Mouse (Mus musculus) myocyte (in vitro differentiated cells): ENCODE results near the gene Gm21304. TPM values are rescaled to one million over a fixed set of nuclear protein-coding genes. Genes with fewer than 3 reads are reported as not detected.

ENCODE experiments used
- H3K27me3 ChIP-seq: one replicate; pipeline ENCODE4 v1.6.1; 2011; ENCODE audit not compliant: control insufficient read depth, insufficient read depth, insufficient read length
- H3K36me3 ChIP-seq: one replicate; pipeline ENCODE4 v1.6.1; 2011; ENCODE audit not compliant: control insufficient read depth, insufficient read depth
- H3K4me2 ChIP-seq: one replicate; pipeline ENCODE4 v1.6.1; 2011; ENCODE audit warnings: low read depth, control low read depth
- H3K4me3 ChIP-seq: one replicate; pipeline ENCODE4 v1.5.1; 2011; ENCODE audit warnings: mild to moderate bottlenecking, control low read depth, moderate library complexity
- H3K79me2 ChIP-seq: one replicate; pipeline ENCODE4 v1.6.1; 2011; ENCODE audit not compliant: control insufficient read depth, insufficient read depth
- H3ac ChIP-seq: one replicate; pipeline ENCODE4 v1.6.1; 2011; ENCODE audit not compliant: control insufficient read depth, insufficient read length
- CEBPB ChIP-seq: IDR thresholded peaks from 2 replicates; pipeline ENCODE4 v1.6.1; 2011; ENCODE audit warnings: mild to moderate bottlenecking, moderate library complexity; ENCODE audit not compliant: poor library complexity, insufficient read depth, severe bottlenecking
- E2F4 ChIP-seq: IDR thresholded peaks from one replicate; pipeline ENCODE4 v1.6.1; 2011; ENCODE audit warnings: mild to moderate bottlenecking, control low read depth, moderate library complexity; ENCODE audit not compliant: insufficient read depth
- MAX ChIP-seq: IDR thresholded peaks from one replicate; pipeline ENCODE4 v1.6.1; 2011; ENCODE audit warnings: low read depth, mild to moderate bottlenecking, control low read depth
- MYOD1 ChIP-seq, 3 experiments: IDR thresholded peaks; one replicate each; pipeline ENCODE4 v1.6.1; 2011; ENCODE audit warnings: control low read depth in 2 of 3, low read depth in 2 of 3, mild to moderate bottlenecking in 2 of 3, moderate library complexity in 1 of 3; ENCODE audit not compliant: insufficient read length in 2 of 3, control insufficient read depth in 1 of 3
- MYOG ChIP-seq, 3 experiments: IDR thresholded peaks; one replicate each; pipeline ENCODE4 v1.6.1; 2011; ENCODE audit warnings: control low read depth in 2 of 3, low read depth in 2 of 3, mild to moderate bottlenecking in 2 of 3; ENCODE audit not compliant: insufficient read length in 2 of 3, control insufficient read depth in 1 of 3, insufficient read depth in 1 of 3
- POLR2A ChIP-seq: IDR thresholded peaks from one replicate; pipeline ENCODE4 v1.6.1; 2011; ENCODE audit warnings: low read depth, mild to moderate bottlenecking, control low read depth, moderate library complexity; ENCODE audit not compliant: insufficient read length
- POLR2AphosphoS2 ChIP-seq: IDR thresholded peaks from one replicate; pipeline ENCODE4 v1.6.1; 2011; ENCODE audit warnings: low read depth, control low read depth; ENCODE audit not compliant: insufficient read length
- SRF ChIP-seq: IDR thresholded peaks from one replicate; pipeline ENCODE4 v1.6.1; 2011; ENCODE audit warnings: low read depth; ENCODE audit not compliant: control insufficient read depth, insufficient read length
- TCF12 ChIP-seq: IDR thresholded peaks from one replicate; pipeline ENCODE4 v1.6.1; 2011; ENCODE audit warnings: mild to moderate bottlenecking, control low read depth; ENCODE audit not compliant: poor library complexity, insufficient read depth, severe bottlenecking
- TCF3 ChIP-seq: IDR thresholded peaks from one replicate; pipeline ENCODE4 v1.6.1; 2011; ENCODE audit warnings: low read depth, control low read depth; ENCODE audit not compliant: insufficient read length
- polyA plus RNA-seq: library from polyadenylated mRNA; unstranded; fragments of >200 nt; fragmentation: generic; extraction: Trizol; gene quantifications from one replicate; pipeline ENCODE4 v1.2.1, GENCODE M21; 2012; ENCODE audit warnings: missing spikeins

Gm21304 gene
- polyA plus RNA-seq, 1 experiment = not detected

- Histone ChIP-seq H3K27me3 (no peaks in the 10 kb centered on the region), H3K79me2 (no peaks in the 10 kb centered on the region), H3K4me3 (no peak overlapping the region), H3K36me3 (no peaks in the 10 kb centered on the region), H3K4me2 (no peak overlapping the region), H3ac (no peak overlapping the region)
- TF ChIP-seq E2F4 (no peak), SRF (no peak), TCF3 (no peak), POLR2AphosphoS2 (no peak), MAX (no peak), MYOG (IDR thresholded peaks at IDR 0.05; ENCODE audit: control insufficient read depth in 1 of 3, insufficient read depth in 1 of 3, insufficient read length in 2 of 3, low read depth in 2 of 3) (no peak), TCF12 (no peak), POLR2A (no peak), CEBPB (no peak), MYOD1 (IDR thresholded peaks at IDR 0.05; ENCODE audit: control insufficient read depth in 1 of 3, insufficient read length in 2 of 3, low read depth in 2 of 3) (no peak)
Observed at GRCm38 (mm10) chr10:104214527-104214926, 46.2 kb downstream of the Gm21304 start.

Other genes starting within 250 kb of the Gm21304 start
- not detected for gene Gm21293, start 25.5 kb upstream of the Gm21304 start, polyA plus RNA-seq
- gene Gm6763, start 17.0 kb upstream of the Gm21304 start, polyA plus RNA-seq = not detected
- not detected for gene Gm8764, start 8.5 kb upstream of the Gm21304 start, polyA plus RNA-seq
- not detected for gene Gm21312, start 8.5 kb downstream of the Gm21304 start, polyA plus RNA-seq
- gene Gm20765, start 17.0 kb downstream of the Gm21304 start, polyA plus RNA-seq = not detected
- not detected for gene Gm4340, start 25.5 kb downstream of the Gm21304 start, polyA plus RNA-seq